ENCODE assay signal across 24 mouse cellular contexts in genomic region chr12:115008434-115008833, GRCm38 (mm10).
DNase-seq lines count a peak whose midpoint lies in the region; ATAC-seq lines count a peak whose summit lies in the region.
"Had no signal": no experiment of that assay in that cellular context is flagged by ENCODE, and none has a peak within 500 bp of the region (broad histone marks: within the 10 kb centered on the region; RNA-seq: fewer than 3 reads in every experiment).

No protein-coding gene starts in this region.

- no peak overlapping the region for H3K4me2 ChIP-seq in neural tube, embryonic 15.5 days
- H3K4me2 ChIP-seq: embryonic facial prominence, embryonic 12.5 days; forebrain, embryonic 13.5 days; hindbrain, embryonic 15.5 days; neural tube, embryonic 12.5 days had no signal

- H3K36me3 ChIP-seq in splenic B cell, adult 2 months (ENCODE audit: control insufficient read depth, insufficient read depth, low read length, poor library complexity, severe bottlenecking): no peaks in the 10 kb centered on the region
- no peaks in the 10 kb centered on the region for H3K36me3 ChIP-seq in neural tube, embryonic 15.5 days
- H3K36me3 ChIP-seq: embryonic facial prominence, embryonic 12.5 days; hindbrain, embryonic 15.5 days; midbrain, embryonic 10.5 days; neural tube, embryonic 12.5 days had no signal

- H3K9me3 ChIP-seq in neural tube, embryonic 15.5 days (replicated peaks): peaks cover 21% of the 10 kb centered on the region

- no peaks in the 10 kb centered on the region for H3K27me3 ChIP-seq in splenic B cell, adult 2 months (ENCODE audit: control insufficient read depth, insufficient read depth, low read length, poor library complexity, severe bottlenecking)
- H3K27me3 ChIP-seq in neural tube, embryonic 15.5 days (replicated peaks): no peaks in the 10 kb centered on the region
- H3K27me3 ChIP-seq: embryonic facial prominence, embryonic 12.5 days; forebrain, embryonic 13.5 days; hindbrain, embryonic 15.5 days; neural tube, embryonic 12.5 days had no signal

- WGBS in neural tube, embryonic 15.5 days: 64% methylated on average over 2 of the region's 2 CpGs

- peak; percentile 59; the same call in 1 of the 2 replicates for ATAC-seq in granulocyte monocyte progenitor cell, adult 5-6 weeks (replicated peaks; ENCODE audit: poor library complexity, severe bottlenecking)
- ATAC-seq in neural tube, embryonic 15.5 days (ENCODE audit: low FRiP score): no peak
- ATAC-seq: forebrain, embryonic 13.5 days had no signal

- H3K9ac ChIP-seq in neural tube, embryonic 15.5 days (replicated peaks): no peak overlapping the region
- H3K9ac ChIP-seq: embryonic facial prominence, embryonic 12.5 days; forebrain, embryonic 13.5 days; hindbrain, embryonic 15.5 days; neural tube, embryonic 12.5 days had no signal

- H3K4me3 ChIP-seq in neural tube, embryonic 15.5 days (replicated peaks): no peak overlapping the region
- H3K4me3 ChIP-seq: embryonic facial prominence, embryonic 12.5 days; erythroblast, embryonic 14.5 days; forebrain, embryonic 13.5 days; hindbrain, embryonic 15.5 days; left cerebral cortex, adult 2 months; midbrain, embryonic 10.5 days; neural tube, embryonic 12.5 days had no signal

- H3K4me1 ChIP-seq in neural tube, embryonic 15.5 days: no peaks in the 10 kb centered on the region
- H3K4me1 ChIP-seq: embryonic facial prominence, embryonic 12.5 days; forebrain, embryonic 13.5 days; hindbrain, embryonic 15.5 days; midbrain, embryonic 10.5 days; neural tube, embryonic 12.5 days had no signal

- H3K27ac ChIP-seq in neural tube, embryonic 15.5 days (replicated peaks): no peak overlapping the region
- H3K27ac ChIP-seq: embryonic facial prominence, embryonic 12.5 days; forebrain, embryonic 13.5 days; hindbrain, embryonic 15.5 days; left cerebral cortex, adult 2 months; midbrain, embryonic 10.5 days; neural tube, embryonic 12.5 days had no signal

- DNase-seq in adrenal gland, postnatal 25 days: peak; percentile 1
- DNase-seq in adrenal gland, postnatal 4 days (ENCODE audit: low spot score in 2 of 2): no peak
- DNase-seq in CD4-positive helper T cell, adult 2 months (ENCODE audit: low read depth, low spot score): peak; percentile 37
- peak; percentile 40 for DNase-seq in splenic B cell, adult 2 months (ENCODE audit: low read depth, low spot score)
- no peak for DNase-seq in MN1 (ENCODE audit: low spot score)
- no peak for DNase-seq in kidney, adult 9 months
- DNase-seq: cerebellum, adult 9-10 months; gastrocnemius, postnatal 10 days; heart, adult 18-20 months; heart, postnatal 36 days; kidney, adult 11 months; kidney, postnatal 36 days; left cerebral cortex, postnatal 4 days; lung, adult 18-20 months; right cerebral cortex, postnatal 14 days had no signal

Comparison
In these comparisons a context has a peak if more than half of its experiments do, and no peak if none do; other contexts are left out.
1. DNase-seq: peak in adrenal gland, postnatal 25 days (single experiment), CD4-positive helper T cell, adult 2 months (single experiment) and splenic B cell, adult 2 months (single experiment); none in adrenal gland, postnatal 4 days (0 of 2), MN1 (single experiment) and kidney, adult 9 months (single experiment).